Mouse (Mus musculus) lung, postnatal 10 days (tissue): ENCODE data around the gene Dusp7.
A peak's percentile ranks its signal among the peaks of the same experiment; 100 is the strongest.

ENCODE experiments used
- DNase-seq: peaks from one replicate; pipeline ENCODE4 v3.0.0; 2021

Gene Dusp7

GRCm38 (mm10) chr9:106421865-106422160 lies 53.4 kb downstream of the Dusp7 start:
- peak; percentile 94 for DNase-seq
